Mouse (Mus musculus) limb, embryonic 11.5 days (tissue): ENCODE data around the gene Ncor1. TPM values are rescaled to one million over a fixed set of nuclear protein-coding genes. Genes with fewer than 3 reads are reported as not detected.

Experiments used
- ATAC-seq: fragments of 200-750 bp; cut with Nextera tagmentation; 2 replicates; pipeline ENCODE4 v1.8.0; 2017; ENCODE audit warnings: low read depth; ENCODE audit not compliant: insufficient number of reproducible peaks, low FRiP score, low TSS enrichment
- DNase-seq: peaks from one replicate; pipeline ENCODE4 v3.0.0-alpha.2; 2015; ENCODE audit warnings: low spot score
- H3K27ac ChIP-seq: fragments of 300-500 bp; sonication (generic); replicated peaks from 2 replicates; pipeline ENCODE4 v1.5.1; 2014; ENCODE audit warnings: low read depth, mild to moderate bottlenecking, low read length
- H3K27me3 ChIP-seq: fragments of 300-500 bp; sonication (generic); 2 replicates; pipeline ENCODE4 v1.6.1; 2014; ENCODE audit warnings: mild to moderate bottlenecking, low read length, mixed read lengths; ENCODE audit not compliant: control insufficient read depth, insufficient read depth
- H3K36me3 ChIP-seq: fragments of 300-500 bp; sonication (generic); 2 replicates; pipeline ENCODE4 v1.6.1; 2014; ENCODE audit warnings: mild to moderate bottlenecking, low read length, moderate library complexity, mixed read lengths; ENCODE audit not compliant: control insufficient read depth, insufficient read depth
- H3K4me1 ChIP-seq: fragments of 300-500 bp; sonication (generic); 2 replicates; pipeline ENCODE4 v1.6.1; 2014; ENCODE audit warnings: low read length, mixed read lengths; ENCODE audit not compliant: control insufficient read depth, insufficient read depth
- H3K4me2 ChIP-seq: fragments of 300-500 bp; sonication (generic); 2 replicates; pipeline ENCODE4 v1.6.1; 2014; ENCODE audit warnings: low read depth, mild to moderate bottlenecking, moderate library complexity; ENCODE audit not compliant: severe bottlenecking
- H3K4me3 ChIP-seq: fragments of 300-500 bp; sonication (generic); 2 replicates; pipeline ENCODE4 v1.5.1; 2014; ENCODE audit warnings: low read depth, low read length
- H3K9ac ChIP-seq: fragments of 300-500 bp; sonication (generic); 2 replicates; pipeline ENCODE4 v1.6.1; 2014; ENCODE audit warnings: mild to moderate bottlenecking, low read length
- H3K9me3 ChIP-seq: fragments of 300-500 bp; sonication (generic); 2 replicates; pipeline ENCODE4 v1.6.1; 2016; ENCODE audit warnings: low read length; ENCODE audit not compliant: control insufficient read depth
- WGBS: fragments of 180-500 bp; shearing (Covaris S2); extraction: QIAGEN DNeasy Blood & Tissue Kit; methylation state at CpG from one replicate; pipeline ENCODE4 v1.1.7; 2014; 5-methylcytosine and 5-hydroxymethylcytosine counted together
- polyA plus RNA-seq: library from polyadenylated mRNA; unstranded; fragments of >200 nt; fragmentation: Nextera tagmentation; extraction: Ambion mirVana; gene quantifications from 2 replicates; pipeline ENCODE4 v1.2.1, GENCODE M21; 2014

Gene Ncor1
- polyA plus RNA-seq, 1 experiment from 2014 or later: 170 TPM

DNA sequence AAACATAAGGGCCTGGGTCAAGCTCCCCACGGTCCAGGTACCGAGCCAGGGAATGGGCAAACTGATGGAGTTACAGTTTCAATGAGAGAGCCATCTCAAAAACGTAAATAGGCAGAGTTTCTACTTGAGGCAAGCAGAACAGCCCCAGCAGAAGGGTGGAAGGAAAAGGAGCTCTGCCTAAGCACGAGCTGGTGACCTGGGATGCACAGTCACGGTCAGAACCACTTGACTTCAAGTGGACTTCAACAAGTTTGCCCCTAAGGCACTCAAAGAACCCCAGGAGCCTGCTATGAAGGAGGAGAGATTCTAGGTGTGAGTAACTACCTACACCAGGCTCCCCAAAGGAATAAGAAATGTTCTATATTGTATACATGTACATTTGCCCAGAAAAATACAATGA lies 32.1 kb downstream of the Ncor1 start:
- Histone ChIP-seq H3K4me3 (no peak overlapping the region), H3K27me3 (no peaks in the 10 kb centered on the region), H3K4me2 (no peak overlapping the region), H3K4me1 (no peaks in the 10 kb centered on the region), H3K36me3 (no peaks in the 10 kb centered on the region; the same call in 1 of the 2 replicates), H3K27ac (no peak overlapping the region), H3K9me3 (no peaks in the 10 kb centered on the region), H3K9ac (no peak overlapping the region)
- WGBS: 92% methylated on average over 5 of the region's 5 CpGs
- DNase-seq (no peak), ATAC-seq (no peak)

- DNase-seq: no peak
- no peak overlapping the region for H3K4me3 ChIP-seq
- no peak overlapping the region for H3K27ac ChIP-seq
- peaks cover 2% of the 10 kb centered on the region; the same call in 1 of the 2 replicates for H3K36me3 ChIP-seq
- no peak for ATAC-seq
- H3K9me3 ChIP-seq: no peaks in the 10 kb centered on the region
- no peak overlapping the region for H3K4me2 ChIP-seq
- H3K27me3 ChIP-seq: no peaks in the 10 kb centered on the region
- H3K4me1 ChIP-seq: no peaks in the 10 kb centered on the region
- 92% methylated on average over 2 of the region's 2 CpGs for WGBS
- H3K9ac ChIP-seq: no peak overlapping the region
These were observed 33.8 kb downstream of the Ncor1 start for GRCm38 (mm10) chr11:62424525-62424924.

DNA sequence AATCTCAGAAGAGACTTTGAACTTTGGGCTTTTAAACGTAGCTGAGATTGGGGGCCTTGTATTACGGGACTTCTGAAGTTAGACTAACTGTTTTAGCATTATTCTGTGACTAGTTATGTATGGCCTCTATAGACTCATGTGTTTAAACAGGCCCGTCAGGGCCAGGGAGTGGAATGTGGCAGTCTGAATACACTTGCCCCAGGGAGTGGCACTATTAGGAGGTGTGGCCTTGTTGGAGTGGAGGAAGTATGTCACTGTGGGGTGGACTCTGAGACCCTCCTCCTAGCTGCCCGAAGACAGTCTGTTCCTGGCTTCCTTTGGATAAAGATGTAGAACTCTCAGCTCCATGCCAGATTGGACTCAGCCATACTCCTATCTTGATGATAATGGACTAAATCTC lies 43.3 kb downstream of the Ncor1 start:
- H3K4me1 ChIP-seq: no peaks in the 10 kb centered on the region
- H3K27me3 ChIP-seq: no peaks in the 10 kb centered on the region
- H3K4me2 ChIP-seq: no peak overlapping the region
- DNase-seq (no peak), ATAC-seq (no peak)
- no peak overlapping the region for H3K27ac ChIP-seq
- no peak overlapping the region for H3K9ac ChIP-seq
- H3K4me3 ChIP-seq: no peak overlapping the region
- peaks cover 8% of the 10 kb centered on the region; the same call in 1 of the 2 replicates for H3K36me3 ChIP-seq
- 93% methylated on average over 4 of the region's 4 CpGs for WGBS
- H3K9me3 ChIP-seq: no peaks in the 10 kb centered on the region

DNA sequence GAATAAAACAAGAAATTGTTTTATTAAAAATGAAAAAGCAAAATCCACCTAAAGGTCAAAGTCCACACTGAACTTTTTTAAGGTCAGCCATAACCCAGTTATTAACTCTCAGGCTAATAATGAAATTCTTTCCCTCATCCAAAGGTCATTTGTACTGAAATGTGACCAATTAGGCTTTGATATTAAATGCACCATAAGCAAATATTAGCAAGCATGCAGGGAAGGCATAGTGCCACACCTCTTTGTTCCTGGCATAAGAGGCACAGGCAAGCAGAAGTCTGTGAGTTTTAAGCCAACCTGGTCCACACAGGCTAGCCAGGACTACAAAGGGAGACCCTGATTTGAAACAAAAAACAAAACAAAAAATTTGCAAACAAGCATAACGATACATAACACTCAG lies 48.7 kb downstream of the Ncor1 start:
- Histone ChIP-seq H3K27ac (no peak overlapping the region), H3K36me3 (peaks cover 13% of the 10 kb centered on the region; the same call in 1 of the 2 replicates), H3K9me3 (no peaks in the 10 kb centered on the region), H3K4me3 (no peak overlapping the region), H3K4me1 (no peaks in the 10 kb centered on the region), H3K9ac (no peak overlapping the region), H3K27me3 (no peaks in the 10 kb centered on the region), H3K4me2 (no peak overlapping the region)
- no peak for DNase-seq
- 93% methylated on average over 1 of the region's 1 CpGs for whole genome bisulfite sequencing
- ATAC-seq: no peak

GRCm38 (mm10) chr11:62408848-62409247 lies 49.5 kb downstream of the Ncor1 start:
- Histone ChIP-seq H3K36me3 (peaks cover 13% of the 10 kb centered on the region; the same call in 1 of the 2 replicates), H3K27me3 (no peaks in the 10 kb centered on the region), H3K9me3 (no peaks in the 10 kb centered on the region), H3K4me1 (no peaks in the 10 kb centered on the region), H3K4me2 (no peak overlapping the region), H3K4me3 (no peak overlapping the region), H3K27ac (no peak overlapping the region), H3K9ac (no peak overlapping the region)
- ATAC-seq (no peak), DNase-seq (no peak)
- WGBS: 98% methylated on average over 2 of the region's 2 CpGs

DNA sequence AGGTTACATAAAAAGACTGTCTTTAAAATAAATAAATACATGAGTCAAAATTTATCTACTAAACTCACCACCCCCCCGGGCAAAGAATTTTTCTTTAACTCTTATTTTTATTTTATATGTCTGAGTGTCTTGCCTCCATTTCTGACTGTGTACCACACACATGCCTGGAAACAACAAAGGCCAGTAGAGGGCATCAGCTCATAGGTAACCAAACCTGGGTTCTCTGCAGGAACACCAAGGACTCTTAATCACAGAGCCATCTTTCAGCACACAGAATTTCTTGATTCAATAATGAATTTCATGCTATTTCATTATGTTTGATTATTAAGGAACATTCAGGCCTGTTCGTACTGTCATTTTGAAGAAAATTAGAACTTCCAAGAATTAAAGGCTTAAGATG lies 61.9 kb downstream of the Ncor1 start:
- 91% methylated on average over 2 of the region's 2 CpGs for WGBS
- no peak for ATAC-seq
- Histone ChIP-seq H3K4me1 (no peaks in the 10 kb centered on the region), H3K27me3 (no peaks in the 10 kb centered on the region), H3K9ac (no peak overlapping the region), H3K4me2 (no peak overlapping the region), H3K27ac (no peak overlapping the region), H3K36me3 (peaks cover 8% of the 10 kb centered on the region; the same call in 1 of the 2 replicates), H3K4me3 (no peak overlapping the region), H3K9me3 (no peaks in the 10 kb centered on the region)
- DNase-seq: peak; percentile 29

GRCm38 (mm10) chr11:62388331-62388679 lies 70.0 kb downstream of the Ncor1 start:
- no peaks in the 10 kb centered on the region; the same call in 1 of the 2 replicates for H3K36me3 ChIP-seq

DNA sequence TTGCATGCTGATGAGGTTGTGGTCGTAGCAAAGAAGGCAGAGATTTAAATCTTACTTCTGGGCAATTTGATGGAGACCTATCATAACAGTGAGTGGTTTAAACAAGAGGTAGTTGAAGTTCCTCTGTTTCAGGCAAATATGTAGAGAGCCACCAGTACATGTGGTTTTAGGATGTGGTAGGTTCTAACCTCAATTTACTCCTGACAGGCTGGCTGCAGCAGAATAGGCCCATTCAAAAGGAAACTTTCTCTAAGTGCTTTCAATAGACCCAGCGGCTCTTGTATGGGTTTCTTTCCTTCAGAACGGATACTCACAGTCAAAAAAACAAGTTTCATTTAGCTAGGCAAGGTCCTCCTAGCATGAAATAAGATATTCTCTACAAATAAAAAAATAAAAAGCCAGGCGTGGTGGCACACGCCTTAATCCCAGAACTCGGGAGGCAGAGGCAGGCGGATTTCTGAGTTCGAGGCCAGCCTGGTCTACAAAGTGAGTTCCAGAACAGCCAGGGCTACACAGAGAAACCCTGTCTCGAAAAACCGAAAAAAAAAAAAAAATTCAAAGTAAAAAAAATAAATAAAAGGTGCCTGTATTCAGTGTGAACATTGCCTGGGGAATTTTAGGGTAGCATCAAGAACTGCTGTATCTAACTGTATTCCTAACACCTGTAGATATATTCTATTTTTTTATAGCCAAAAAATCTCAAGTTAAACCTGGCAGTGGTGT lies 70.6 kb downstream of the Ncor1 start:
- no peaks in the 10 kb centered on the region for H3K27me3 ChIP-seq
- no peaks in the 10 kb centered on the region for H3K9me3 ChIP-seq
- ATAC-seq: no peak
- no peak for DNase-seq
- H3K36me3 ChIP-seq: no peaks in the 10 kb centered on the region; the same call in 1 of the 2 replicates
- H3K4me1 ChIP-seq: no peaks in the 10 kb centered on the region
- H3K27ac ChIP-seq: no peak overlapping the region
- no peak overlapping the region for H3K4me3 ChIP-seq
- no peak overlapping the region for H3K4me2 ChIP-seq
- WGBS: 91% methylated on average over 10 of the region's 10 CpGs
- H3K9ac ChIP-seq: no peak overlapping the region

More at GRCm38 (mm10) chr11:62388331-62388679, 70.0 kb downstream of the Ncor1 start:
- no peak for DNase-seq
- no peak overlapping the region for H3K4me3 ChIP-seq
- no peak overlapping the region for H3K4me2 ChIP-seq
- no peaks in the 10 kb centered on the region for H3K27me3 ChIP-seq
- no peaks in the 10 kb centered on the region for H3K9me3 ChIP-seq
- no peak overlapping the region for H3K27ac ChIP-seq
- no peak overlapping the region for H3K9ac ChIP-seq
- over 99% methylated on average over 3 of the region's 3 CpGs for WGBS
- ATAC-seq: no peak
- H3K4me1 ChIP-seq: no peaks in the 10 kb centered on the region
